Mouse (Mus musculus) bone marrow, adult 2 months (tissue): ENCODE measurements around the gene Nadk2. TPM values are rescaled to one million over a fixed set of nuclear protein-coding genes. Genes with fewer than 3 reads are reported as not detected.

Source experiments
- H3K27ac ChIP-seq: fragments of 200-500 bp; 2 replicates; pipeline ENCODE4 v1.5.1; 2012; ENCODE audit warnings: low read depth, mild to moderate bottlenecking, control low read depth, inconsistent platforms, low read length; ENCODE audit not compliant: control insufficient read depth, poor library complexity, insufficient read depth
- H3K4me1 ChIP-seq: fragments of 200-500 bp; 2 replicates; pipeline ENCODE4 v1.6.1; 2011; ENCODE audit warnings: low read length; ENCODE audit not compliant: control insufficient read depth, insufficient read depth
- H3K4me3 ChIP-seq: fragments of 200-500 bp; replicated peaks from 2 replicates; pipeline ENCODE3; 2011; ENCODE audit warnings: mild to moderate bottlenecking, low read depth, low read length, control low read depth; ENCODE audit not compliant: control insufficient read depth
- CTCF ChIP-seq: fragments of 200-500 bp; IDR thresholded peaks from 2 replicates; pipeline ENCODE4 v1.5.1; 2011; ENCODE audit warnings: low read length, control low read depth; ENCODE audit not compliant: control insufficient read depth, insufficient read depth
- POLR2A ChIP-seq: fragments of 200-500 bp; IDR thresholded peaks from 2 replicates; pipeline ENCODE4 v1.6.1; 2011; ENCODE audit warnings: low read depth, mild to moderate bottlenecking, control low read depth, low read length, borderline replicate concordance; ENCODE audit not compliant: control insufficient read depth
- WGBS: fragments of 180-500 bp; shearing (Covaris S2); methylation state at CpG from one replicate; pipeline ENCODE4 v1.1.7; 2018; 5-methylcytosine and 5-hydroxymethylcytosine counted together
- polyA plus RNA-seq: library from polyadenylated mRNA; stranded (reverse); fragments of >200 nt; gene quantifications from 2 replicates; pipeline ENCODE4 v1.2.4, GENCODE M21; 2011; ENCODE audit warnings: low replicate concordance; ENCODE audit not compliant: missing spikeins, insufficient read depth, insufficient read length

The Nadk2 gene
- polyA plus RNA-seq, 1 experiment: 70.0 TPM

- no peak for TF ChIP-seq POLR2A
- no peak for TF ChIP-seq CTCF
- no peak overlapping the region for H3K27ac ChIP-seq
- 87% methylated on average over 5 of the region's 5 CpGs for WGBS
- no peaks in the 10 kb centered on the region for H3K4me1 ChIP-seq
- no peak overlapping the region for H3K4me3 ChIP-seq
Observed at GRCm38 (mm10) chr15:9114599-9114998, 43.5 kb downstream of the Nadk2 start.

- Histone ChIP-seq H3K27ac (no peak overlapping the region), H3K4me3 (no peak overlapping the region), H3K4me1 (no peaks in the 10 kb centered on the region)
- TF ChIP-seq CTCF: no peak
- no peak for TF ChIP-seq POLR2A
- 87% methylated on average over 4 of the region's 4 CpGs for WGBS
Observed at GRCm38 (mm10) chr15:9118852-9119251, 47.8 kb downstream of the Nadk2 start.

GRCm38 (mm10) chr15:9120081-9120480 lies 49.0 kb downstream of the Nadk2 start:
- no peak overlapping the region for H3K27ac ChIP-seq
- H3K4me3 ChIP-seq: no peak overlapping the region
- TF ChIP-seq POLR2A (no peak), CTCF (peak; percentile 98)
- WGBS: 90% methylated on average over 2 of the region's 2 CpGs
- H3K4me1 ChIP-seq: no peaks in the 10 kb centered on the region

- no peak overlapping the region for H3K27ac ChIP-seq
- TF ChIP-seq POLR2A: no peak
- TF ChIP-seq CTCF: no peak
- no peak overlapping the region for H3K4me3 ChIP-seq
- 45% methylated on average over 4 of the region's 4 CpGs for WGBS
- no peaks in the 10 kb centered on the region for H3K4me1 ChIP-seq
Observed at GRCm38 (mm10) chr15:9122989-9123388, 51.9 kb downstream of the Nadk2 start.

GRCm38 (mm10) chr15:9124856-9125255 lies 53.8 kb downstream of the Nadk2 start:
- Histone ChIP-seq H3K27ac (no peak overlapping the region), H3K4me3 (no peak overlapping the region), H3K4me1 (no peaks in the 10 kb centered on the region)
- WGBS: 92% methylated on average over 21 of the region's 21 CpGs
- TF ChIP-seq POLR2A (no peak), CTCF (no peak)

GRCm38 (mm10) chr15:9127051-9127791 lies 56.2 kb downstream of the Nadk2 start:
- H3K4me1 ChIP-seq: no peaks in the 10 kb centered on the region
- 88% methylated on average over 7 of the region's 7 CpGs for WGBS
- H3K4me3 ChIP-seq: no peak overlapping the region
- H3K27ac ChIP-seq: no peak overlapping the region
- TF ChIP-seq CTCF (no peak), POLR2A (no peak)

- TF ChIP-seq CTCF (no peak), POLR2A (no peak)
- H3K4me3 ChIP-seq: no peak overlapping the region
- 83% methylated on average over 9 of the region's 9 CpGs for WGBS
- no peaks in the 10 kb centered on the region for H3K4me1 ChIP-seq
- H3K27ac ChIP-seq: no peak overlapping the region
Observed at GRCm38 (mm10) chr15:9130772-9131498, 59.9 kb downstream of the Nadk2 start.

GRCm38 (mm10) chr15:9131499-9131888 lies 60.4 kb downstream of the Nadk2 start:
- H3K4me1 ChIP-seq: no peaks in the 10 kb centered on the region
- no peak overlapping the region for H3K27ac ChIP-seq
- 43% methylated on average over 4 of the region's 4 CpGs for WGBS
- TF ChIP-seq CTCF: no peak
- no peak for TF ChIP-seq POLR2A
- H3K4me3 ChIP-seq: no peak overlapping the region
